ENCODE assay signal across 8 mouse cellular contexts in the genomic region with DNA sequence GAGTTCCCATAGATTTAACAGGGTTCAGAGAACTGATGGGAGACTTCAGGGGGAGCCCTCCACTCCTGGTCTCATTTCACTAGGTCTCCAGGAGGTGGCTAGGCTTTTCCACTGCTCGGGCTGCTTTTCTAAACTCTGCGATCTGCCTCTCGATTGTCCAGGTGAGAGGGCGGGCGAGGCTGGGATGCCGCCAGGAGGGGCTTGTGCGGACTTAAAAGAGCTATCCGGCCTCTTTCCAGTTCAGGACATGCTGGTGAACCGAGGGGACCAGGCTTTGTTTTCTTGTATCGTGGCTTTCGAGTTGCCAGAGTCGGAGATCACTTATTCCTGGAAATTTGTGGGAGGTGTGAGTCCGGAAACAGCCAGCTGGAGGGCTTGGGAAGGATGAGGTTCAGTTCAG. TPM values are rescaled to one million over a fixed set of nuclear protein-coding genes. Genes with fewer than 3 reads are reported as not detected.
DNase-seq lines count a peak whose midpoint lies in the region; ATAC-seq and TF ChIP-seq lines count a peak whose summit lies in the region.

No protein-coding gene starts in this region.

- no peak for TF ChIP-seq POLR2A in lung, adult 2 months (IDR thresholded peaks at IDR 0.05; ENCODE audit: borderline replicate concordance, extremely low read depth, low read depth, low read length)

- no peaks in the 10 kb centered on the region for H3K27me3 ChIP-seq in forebrain, embryonic 12.5 days
- no peaks in the 10 kb centered on the region for H3K27me3 ChIP-seq in limb, embryonic 10.5 days (ENCODE audit: low read depth, poor library complexity, severe bottlenecking)
- H3K27me3 ChIP-seq in neural tube, embryonic 11.5 days (ENCODE audit: control insufficient read depth, insufficient read depth, low read length): no peaks in the 10 kb centered on the region

- H3K9me3 ChIP-seq in forebrain, embryonic 12.5 days: no peaks in the 10 kb centered on the region
- no peaks in the 10 kb centered on the region for H3K9me3 ChIP-seq in limb, embryonic 10.5 days (replicated peaks)
- H3K9me3 ChIP-seq in neural tube, embryonic 11.5 days (ENCODE audit: control insufficient read depth, low read length): no peaks in the 10 kb centered on the region

- H3K4me1 ChIP-seq in lung, adult 2 months (ENCODE audit: control insufficient read depth, insufficient read depth, low read length): peaks cover 2% of the 10 kb centered on the region
- peaks cover 60% of the 10 kb centered on the region for H3K4me1 ChIP-seq in forebrain, embryonic 12.5 days
- peaks cover 50% of the 10 kb centered on the region for H3K4me1 ChIP-seq in limb, embryonic 10.5 days
- H3K4me1 ChIP-seq in neural tube, embryonic 11.5 days (ENCODE audit: control insufficient read depth, insufficient read depth, low read length): peaks cover 14% of the 10 kb centered on the region

- DNase-seq in lung, adult 2 months: no peak
- DNase-seq in lung, postnatal 36 days: no peak
- peak; percentile 43 for DNase-seq in cerebellum, adult 8-10 months
- DNase-seq in limb, embryonic 10.5 days (ENCODE audit: low spot score): peak; percentile 48
- peak; percentile 40 for DNase-seq in neural tube, embryonic 11.5 days (ENCODE audit: low spot score)
- DNase-seq in right cerebral cortex, postnatal 14 days: no peak

- peak overlapping the region; percentile 87 for H3K27ac ChIP-seq in forebrain, embryonic 12.5 days
- peak overlapping the region; percentile 80 for H3K27ac ChIP-seq in limb, embryonic 10.5 days
- H3K27ac ChIP-seq in neural tube, embryonic 11.5 days (ENCODE audit: low read depth, low read length): 0 out of 2 replicates have a peak overlapping the region, but pooled peaks have one; percentile 3

- no peak for TF ChIP-seq CTCF in lung, adult 2 months (IDR thresholded peaks at IDR 0.05; ENCODE audit: insufficient read depth, low read length)

- H3K4me2 ChIP-seq in forebrain, embryonic 12.5 days: peak overlapping the region; percentile 68
- peak overlapping the region; percentile 48 for H3K4me2 ChIP-seq in neural tube, embryonic 11.5 days (ENCODE audit: low read depth)

- H3K4me3 ChIP-seq in lung, adult 2 months (replicated peaks; ENCODE audit: extremely low read depth, low read depth, low read length): peak overlapping the region; percentile 61
- H3K4me3 ChIP-seq in forebrain, embryonic 12.5 days (replicated peaks): peak overlapping the region; percentile 48
- H3K4me3 ChIP-seq in limb, embryonic 10.5 days: peak overlapping the region; percentile 48
- peak overlapping the region; percentile 30; the same call in 1 of the 2 replicates for H3K4me3 ChIP-seq in neural tube, embryonic 11.5 days (ENCODE audit: low read depth, low read length)

- ATAC-seq in forebrain, embryonic 12.5 days (ENCODE audit: low FRiP score): 0 out of 2 replicates have a peak, but pooled peaks have one; percentile 2
- ATAC-seq in neural tube, embryonic 11.5 days (ENCODE audit: insufficient read depth, low FRiP score, low TSS enrichment): no peak
- ATAC-seq in activated CD4-positive, CD25-positive, alpha-beta regulatory T cell, adult 4 months: no peak

- H3K9ac ChIP-seq in forebrain, embryonic 12.5 days: peak overlapping the region; percentile 53
- H3K9ac ChIP-seq in neural tube, embryonic 11.5 days (ENCODE audit: low read length): peak overlapping the region; percentile 3; the same call in 1 of the 2 replicates

- WGBS in lung, adult 2 months: 9% methylated on average over 13 of the region's 13 CpGs
- 5% methylated on average over 13 of the region's 13 CpGs for WGBS in forebrain, embryonic 12.5 days
- WGBS in limb, embryonic 10.5 days: 6% methylated on average over 13 of the region's 13 CpGs
- 7% methylated on average over 13 of the region's 13 CpGs for WGBS in neural tube, embryonic 11.5 days

- peaks cover 60% of the 10 kb centered on the region for H3K36me3 ChIP-seq in forebrain, embryonic 12.5 days (replicated peaks)
- H3K36me3 ChIP-seq in limb, embryonic 10.5 days: peaks cover 93% of the 10 kb centered on the region
- peaks cover 10% of the 10 kb centered on the region for H3K36me3 ChIP-seq in neural tube, embryonic 11.5 days (ENCODE audit: control insufficient read depth, insufficient read depth, low read length)

RNA-seq across cellular contexts. Expression of a gene that starts 10.5 kb away (rescaled TPM):
- polyA plus RNA-seq in lung, adult 2 months (2012; rRNA removed): 38.5 and 56.7 TPM in 2 replicates
- polyA plus RNA-seq in forebrain, embryonic 12.5 days (2016; fragmentation: Nextera tagmentation; extraction: Ambion mirVana): 43.5 and 46.8 TPM in 2 replicates
- 55.0 and 75.1 TPM in 2 replicates for polyA plus RNA-seq in limb, embryonic 10.5 days (2016; fragmentation: Nextera tagmentation; extraction: Ambion mirVana)
- polyA plus RNA-seq in neural tube, embryonic 11.5 days (2014; fragmentation: Nextera tagmentation; extraction: Ambion mirVana): 22.1 and 27.0 TPM in 2 replicates
- polyA plus RNA-seq in activated CD4-positive, CD25-positive, alpha-beta regulatory T cell, adult 4 months (2017; shearing (Covaris generic)): 1 to 10 TPM; 5.1 to 6.2 TPM

RNA-seq across cellular contexts. Expression of a gene that starts 17.6 kb away (rescaled TPM):
- polyA plus RNA-seq in lung, adult 2 months (2012; rRNA removed): 1.9 and 3.8 TPM in 2 replicates
- polyA plus RNA-seq in forebrain, embryonic 12.5 days (2016; fragmentation: Nextera tagmentation; extraction: Ambion mirVana): 0.83 and 1.4 TPM in 2 replicates
- 1.2 and 2.1 TPM in 2 replicates for polyA plus RNA-seq in limb, embryonic 10.5 days (2016; fragmentation: Nextera tagmentation; extraction: Ambion mirVana)
- 0.99 and 1.3 TPM in 2 replicates for polyA plus RNA-seq in neural tube, embryonic 11.5 days (2014; fragmentation: Nextera tagmentation; extraction: Ambion mirVana)
- polyA plus RNA-seq in activated CD4-positive, CD25-positive, alpha-beta regulatory T cell, adult 4 months (2017; shearing (Covaris generic)): not detected

RNA-seq across cellular contexts. Expression of a gene that starts 46.3 kb away (rescaled TPM):
- polyA plus RNA-seq in lung, adult 2 months (2012; rRNA removed): 15.1 and 19.0 TPM in 2 replicates
- polyA plus RNA-seq in forebrain, embryonic 12.5 days (2016; fragmentation: Nextera tagmentation; extraction: Ambion mirVana): not detected in 2 replicates
- polyA plus RNA-seq in limb, embryonic 10.5 days (2016; fragmentation: Nextera tagmentation; extraction: Ambion mirVana): not detected in 2 replicates
- polyA plus RNA-seq in neural tube, embryonic 11.5 days (2014; fragmentation: Nextera tagmentation; extraction: Ambion mirVana): not detected in 2 replicates
- under 1 TPM in 1 of 2 experiments, not detected in 1; 0.33 TPM for polyA plus RNA-seq in activated CD4-positive, CD25-positive, alpha-beta regulatory T cell, adult 4 months (2017; shearing (Covaris generic))

RNA-seq across cellular contexts. Expression of a gene that starts 50.2 kb away (rescaled TPM):
- polyA plus RNA-seq in lung, adult 2 months (2012; rRNA removed): 5.4 and 10.9 TPM in 2 replicates
- polyA plus RNA-seq in forebrain, embryonic 12.5 days (2016; fragmentation: Nextera tagmentation; extraction: Ambion mirVana): not detected in 2 replicates
- polyA plus RNA-seq in limb, embryonic 10.5 days (2016; fragmentation: Nextera tagmentation; extraction: Ambion mirVana): 0.16 TPM in 1 of 2 replicates, not detected in the other
- not detected in 2 replicates for polyA plus RNA-seq in neural tube, embryonic 11.5 days (2014; fragmentation: Nextera tagmentation; extraction: Ambion mirVana)
- polyA plus RNA-seq in activated CD4-positive, CD25-positive, alpha-beta regulatory T cell, adult 4 months (2017; shearing (Covaris generic)): under 1 TPM in 1 of 2 experiments, not detected in 1; 0.69 TPM

RNA-seq across cellular contexts. Expression of a gene that starts 50.2 kb away (rescaled TPM):
- not detected in 2 replicates for polyA plus RNA-seq in lung, adult 2 months (2012; rRNA removed)
- not detected in 2 replicates for polyA plus RNA-seq in forebrain, embryonic 12.5 days (2016; fragmentation: Nextera tagmentation; extraction: Ambion mirVana)
- polyA plus RNA-seq in limb, embryonic 10.5 days (2016; fragmentation: Nextera tagmentation; extraction: Ambion mirVana): not detected in 2 replicates
- not detected in 2 replicates for polyA plus RNA-seq in neural tube, embryonic 11.5 days (2014; fragmentation: Nextera tagmentation; extraction: Ambion mirVana)
- under 1 TPM in 1 of 2 experiments, not detected in 1; 0.54 TPM for polyA plus RNA-seq in activated CD4-positive, CD25-positive, alpha-beta regulatory T cell, adult 4 months (2017; shearing (Covaris generic))

Comparison
In these comparisons a context has a peak if more than half of its experiments do, and no peak if none do; other contexts are left out.
1. DNase-seq: peak in cerebellum, adult 8-10 months (single experiment), limb, embryonic 10.5 days (single experiment) and neural tube, embryonic 11.5 days (single experiment); none in lung, adult 2 months (single experiment), lung, postnatal 36 days (single experiment) and right cerebral cortex, postnatal 14 days (single experiment).
2. H3K27ac ChIP-seq: peak in every context shown above with its lines; median percentile 87 in forebrain, embryonic 12.5 days; 80 in limb, embryonic 10.5 days; 3 in neural tube, embryonic 11.5 days.
3. RNA of a gene that starts 46.3 kb away (polyA plus RNA-seq): 15.1 to 19.0 TPM in lung, adult 2 months; 0.33 TPM in activated CD4-positive, CD25-positive, alpha-beta regulatory T cell, adult 4 months, not detected in limb, embryonic 10.5 days, not detected in neural tube, embryonic 11.5 days and not detected in forebrain, embryonic 12.5 days; every median in the first group is over 10 times any median in the second.
4. Peak in every context shown above with its lines, with median percentiles within 50 percentile points of each other: H3K4me3 ChIP-seq.